Mouse (Mus musculus) liver, embryonic 14.5 days (tissue): ENCODE results near the gene Mapk8ip1.

ENCODE experiments used
- CTCF ChIP-seq: IDR thresholded peaks from 2 replicates; pipeline ENCODE4 v1.5.1; 2016; ENCODE audit warnings: antibody characterized with exemption, low read depth, control low read depth
- EP300 ChIP-seq: IDR thresholded peaks from 2 replicates; pipeline ENCODE4 v1.6.1; 2016; ENCODE audit warnings: antibody characterized with exemption, low read depth

DNA sequence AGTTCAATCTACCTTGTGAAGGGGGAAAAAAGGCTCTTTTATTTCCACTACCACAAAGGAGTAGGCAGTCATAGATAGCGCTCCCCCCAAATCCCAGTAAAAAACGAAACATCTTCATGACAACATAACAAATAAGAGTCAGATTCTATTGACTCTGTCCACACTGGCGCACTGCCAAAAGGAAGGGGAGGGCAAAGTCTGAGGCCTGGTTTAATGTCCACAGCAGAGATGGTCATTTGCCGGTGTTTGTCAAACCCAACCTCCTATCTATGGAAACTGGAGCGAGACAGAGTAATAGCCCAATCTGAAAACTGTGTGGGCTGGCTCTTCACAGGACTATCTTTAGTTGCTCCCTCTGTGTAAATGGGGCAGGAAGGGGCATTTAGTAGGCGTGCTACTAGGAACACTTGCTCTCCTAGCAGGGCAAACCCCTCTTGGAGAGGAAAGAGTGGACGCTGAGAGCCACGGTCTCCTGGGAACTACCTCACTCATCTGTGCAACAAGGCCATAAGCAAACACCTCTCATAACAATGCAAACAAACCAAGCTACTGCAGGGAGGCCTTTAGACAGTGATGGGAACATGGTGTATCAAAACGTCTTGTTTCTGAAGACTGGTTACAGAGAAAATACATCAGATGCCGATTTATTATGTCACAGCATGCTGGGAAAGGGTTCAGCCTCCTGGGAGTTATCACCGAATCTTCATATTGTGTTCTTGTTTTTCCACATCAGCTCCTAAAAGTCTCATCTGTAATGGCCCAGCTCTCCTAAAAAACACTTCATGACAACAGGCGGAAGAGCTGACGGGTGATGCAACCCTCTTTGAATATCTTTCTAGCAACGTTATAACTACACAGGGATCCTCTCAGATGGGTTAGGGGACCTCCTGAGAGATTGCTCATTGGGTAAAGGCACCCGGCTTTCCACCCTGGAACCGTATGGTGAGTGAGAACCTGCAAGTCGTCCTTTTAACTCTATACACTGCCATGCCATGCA, 31.5 kb upstream of the Mapk8ip1 start:
- TF ChIP-seq CTCF = no peak
- TF ChIP-seq EP300 = no peak
